Comparison of ENCODE assay signal across 9 mouse cellular contexts in the genomic region with DNA sequence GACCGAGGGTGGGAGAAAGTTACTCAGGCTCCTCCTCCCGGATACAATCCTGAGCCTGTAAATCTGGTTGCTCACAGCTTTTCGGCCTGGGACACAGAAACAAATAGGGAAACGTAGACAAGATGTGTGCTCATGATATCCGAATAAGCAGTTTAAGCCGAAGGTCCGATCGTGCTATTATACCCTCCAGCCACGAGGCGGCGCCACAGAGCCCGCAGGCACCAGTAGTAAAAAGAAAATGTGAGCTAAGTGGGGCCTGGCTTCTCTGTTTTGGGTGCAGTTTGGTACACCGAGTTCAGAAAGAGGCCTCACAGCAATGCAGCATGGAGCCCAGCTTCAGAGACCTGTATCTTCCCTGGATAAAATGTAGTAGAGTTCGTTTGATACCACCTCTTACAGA. TPM values are rescaled to one million over a fixed set of nuclear protein-coding genes. Genes with fewer than 3 reads are reported as not detected.
DNase-seq lines count a peak whose midpoint lies in the region; ATAC-seq lines count a peak whose summit lies in the region.
"Had no signal": no experiment of that assay in that cellular context is flagged by ENCODE, and none has a peak within 500 bp of the region (broad histone marks: within the 10 kb centered on the region; RNA-seq: fewer than 3 reads in every experiment).

No protein-coding gene starts in this region.

- H3K4me2 ChIP-seq in hindbrain, embryonic 14.5 days (replicated peaks), result no peak overlapping the region
- H3K4me2 ChIP-seq in intestine, embryonic 15.5 days (replicated peaks), result peak overlapping the region; percentile 39
- no peak overlapping the region for H3K4me2 ChIP-seq in forebrain, embryonic 13.5 days
- H3K4me2 ChIP-seq: embryonic facial prominence, embryonic 12.5 days had no signal

- DNase-seq in hindbrain, embryonic 10.5 days (ENCODE audit: low spot score), result peak; percentile 13
- no peak for DNase-seq in hindbrain, embryonic 14.5 days (ENCODE audit: low spot score)
- DNase-seq in CD8-positive naive resting alpha-beta T cell, adult 2 months (ENCODE audit: low read depth in 2 of 2, low spot score in 2 of 2), result peak; percentile 5 to 19
- DNase-seq in adrenal gland, postnatal 25 days, result peak; percentile 56
- DNase-seq in lung, adult 18-20 months, result peak; percentile 30 to 50
- DNase-seq in splenic B cell, adult 2 months (ENCODE audit: low read depth, low spot score), result peak; percentile 70

- no peaks in the 10 kb centered on the region for H3K9me3 ChIP-seq in hindbrain, embryonic 10.5 days
- H3K9me3 ChIP-seq in hindbrain, embryonic 14.5 days (ENCODE audit: control insufficient read depth, low read length), result no peaks in the 10 kb centered on the region
- no peaks in the 10 kb centered on the region for H3K9me3 ChIP-seq in intestine, embryonic 15.5 days
- no peaks in the 10 kb centered on the region for H3K9me3 ChIP-seq in forebrain, embryonic 13.5 days (replicated peaks)
- H3K9me3 ChIP-seq: embryonic facial prominence, embryonic 12.5 days had no signal

- no peaks in the 10 kb centered on the region for H3K27me3 ChIP-seq in hindbrain, embryonic 10.5 days (ENCODE audit: insufficient read depth, poor library complexity, severe bottlenecking)
- H3K27me3 ChIP-seq in hindbrain, embryonic 14.5 days (ENCODE audit: control insufficient read depth, insufficient read depth, low read length), result no peaks in the 10 kb centered on the region
- no peaks in the 10 kb centered on the region for H3K27me3 ChIP-seq in intestine, embryonic 15.5 days (replicated peaks)
- H3K27me3 ChIP-seq in splenic B cell, adult 2 months (ENCODE audit: control insufficient read depth, insufficient read depth, low read length, poor library complexity, severe bottlenecking), result no peaks in the 10 kb centered on the region
- no peaks in the 10 kb centered on the region for H3K27me3 ChIP-seq in forebrain, embryonic 13.5 days
- H3K27me3 ChIP-seq: embryonic facial prominence, embryonic 12.5 days had no signal

- H3K4me3 ChIP-seq in hindbrain, embryonic 10.5 days, result no peak overlapping the region
- no peak overlapping the region for H3K4me3 ChIP-seq in hindbrain, embryonic 14.5 days (replicated peaks; ENCODE audit: low read length)
- no peak overlapping the region for H3K4me3 ChIP-seq in intestine, embryonic 15.5 days (replicated peaks)
- H3K4me3 ChIP-seq in forebrain, embryonic 13.5 days, result no peak overlapping the region
- H3K4me3 ChIP-seq: embryonic facial prominence, embryonic 12.5 days had no signal

- no peak overlapping the region for H3K9ac ChIP-seq in hindbrain, embryonic 14.5 days
- H3K9ac ChIP-seq in intestine, embryonic 15.5 days, result no peak overlapping the region
- H3K9ac ChIP-seq in forebrain, embryonic 13.5 days, result no peak overlapping the region
- H3K9ac ChIP-seq: embryonic facial prominence, embryonic 12.5 days had no signal

- no peak for ATAC-seq in hindbrain, embryonic 14.5 days (ENCODE audit: low FRiP score)
- no peak for ATAC-seq in intestine, embryonic 15.5 days
- ATAC-seq in forebrain, embryonic 13.5 days, result no peak

- 0 out of 2 replicates have a peak, but pooled peaks cover 12% of the 10 kb centered on the region for H3K4me1 ChIP-seq in hindbrain, embryonic 10.5 days (replicated peaks)
- no peaks in the 10 kb centered on the region for H3K4me1 ChIP-seq in hindbrain, embryonic 14.5 days (replicated peaks; ENCODE audit: control insufficient read depth, insufficient read depth, low read length)
- 0 out of 2 replicates have a peak, but pooled peaks cover 14% of the 10 kb centered on the region for H3K4me1 ChIP-seq in intestine, embryonic 15.5 days (replicated peaks)
- no peaks in the 10 kb centered on the region for H3K4me1 ChIP-seq in forebrain, embryonic 13.5 days

- H3K36me3 ChIP-seq in hindbrain, embryonic 10.5 days, result no peaks in the 10 kb centered on the region
- no peaks in the 10 kb centered on the region for H3K36me3 ChIP-seq in hindbrain, embryonic 14.5 days (replicated peaks; ENCODE audit: control insufficient read depth, insufficient read depth)
- H3K36me3 ChIP-seq in intestine, embryonic 15.5 days, result no peaks in the 10 kb centered on the region
- no peaks in the 10 kb centered on the region for H3K36me3 ChIP-seq in splenic B cell, adult 2 months (ENCODE audit: control insufficient read depth, insufficient read depth, low read length, poor library complexity, severe bottlenecking)
- no peaks in the 10 kb centered on the region for H3K36me3 ChIP-seq in forebrain, embryonic 13.5 days (ENCODE audit: poor library complexity, severe bottlenecking)
- H3K36me3 ChIP-seq: embryonic facial prominence, embryonic 12.5 days had no signal

- no peak overlapping the region for H3K27ac ChIP-seq in hindbrain, embryonic 10.5 days
- no peak overlapping the region for H3K27ac ChIP-seq in hindbrain, embryonic 14.5 days
- peak overlapping the region; percentile 40; the same call in 1 of the 2 replicates for H3K27ac ChIP-seq in intestine, embryonic 15.5 days
- H3K27ac ChIP-seq in forebrain, embryonic 13.5 days, result no peak overlapping the region
- H3K27ac ChIP-seq: embryonic facial prominence, embryonic 12.5 days had no signal

- WGBS in hindbrain, embryonic 10.5 days, result 67% methylated on average over 14 of the region's 14 CpGs
- WGBS in hindbrain, embryonic 14.5 days, result 68% methylated on average over 14 of the region's 14 CpGs
- 45% methylated on average over 14 of the region's 14 CpGs for WGBS in intestine, embryonic 15.5 days
- WGBS in forebrain, embryonic 13.5 days, result 72% methylated on average over 14 of the region's 14 CpGs

RNA-seq across cellular contexts. Expression of gene Cdk1, which starts 46.5 kb away (rescaled TPM):
- polyA plus RNA-seq in hindbrain, embryonic 10.5 days (2016; fragmentation: Nextera tagmentation; extraction: Ambion mirVana), result 410 and 491 TPM in 2 replicates
- polyA plus RNA-seq in hindbrain, embryonic 14.5 days (2014; fragmentation: Nextera tagmentation; extraction: Ambion mirVana), result 83.3 and 89.3 TPM in 2 replicates
- total RNA-seq in adrenal gland, postnatal 25 days (2021), result 17.1 and 25.6 TPM in 2 replicates
- polyA plus RNA-seq in intestine, embryonic 15.5 days (2015; fragmentation: Nextera tagmentation; extraction: Ambion mirVana), result 414 and 444 TPM in 2 replicates
- 365 and 378 TPM in 2 replicates for polyA plus RNA-seq in forebrain, embryonic 13.5 days (2015; fragmentation: Nextera tagmentation; extraction: Ambion mirVana)
